Mouse (Mus musculus): Measurements from ENCODE around the gene Cort.

- TF ChIP-seq CTCF (IDR thresholded peaks at IDR 0.05; ENCODE audit: low read depth) (no peak), EP300 (IDR thresholded peaks at IDR 0.05; ENCODE audit: low read depth) (no peak)
Observed at GRCm38 (mm10) chr4:149161166-149161565, 34.6 kb upstream of the Cort start.
